Mouse (Mus musculus) intestine, embryonic 16.5 days (tissue): ENCODE measurements around the gene Slc10a3. TPM values are rescaled to one million over a fixed set of nuclear protein-coding genes. Genes with fewer than 3 reads are reported as not detected.
"Not testable (repeated sequence)": the region's sequence is repeated elsewhere in the genome, so short reads cannot be mapped to it uniquely, and the experiment has no call there.

Experiments used
- ATAC-seq: fragments of 200-750 bp; cut with Nextera tagmentation; 2 replicates; pipeline ENCODE4 v1.8.0; 2017; ENCODE audit warnings: moderate TSS enrichment, moderate library complexity
- H3K27ac ChIP-seq: fragments of 300-500 bp; sonication (generic); 2 replicates; pipeline ENCODE4 v1.5.1; 2014; ENCODE audit warnings: mild to moderate bottlenecking, low read length
- H3K27me3 ChIP-seq: fragments of 300-500 bp; sonication (generic); replicated peaks from 2 replicates; pipeline ENCODE4 v1.6.1; 2014; ENCODE audit warnings: low read length, control low read depth, mixed read lengths; ENCODE audit not compliant: control insufficient read depth, insufficient read depth
- H3K36me3 ChIP-seq: fragments of 300-500 bp; sonication (generic); 2 replicates; pipeline ENCODE4 v1.6.1; 2014; ENCODE audit warnings: low read length, control low read depth; ENCODE audit not compliant: control insufficient read depth, insufficient read depth
- H3K4me1 ChIP-seq: fragments of 300-500 bp; sonication (generic); 2 replicates; pipeline ENCODE4 v1.6.1; 2014; ENCODE audit warnings: low read length, control low read depth, mixed read lengths; ENCODE audit not compliant: control insufficient read depth, insufficient read depth
- H3K4me2 ChIP-seq: fragments of 300-500 bp; sonication (generic); 2 replicates; pipeline ENCODE4 v1.6.1; 2014; ENCODE audit warnings: low read depth, low read length, control low read depth
- H3K4me3 ChIP-seq: fragments of 300-500 bp; sonication (generic); 2 replicates; pipeline ENCODE4 v1.5.1; 2014; ENCODE audit warnings: mild to moderate bottlenecking, low read length
- H3K9ac ChIP-seq: fragments of 300-500 bp; sonication (generic); 2 replicates; pipeline ENCODE4 v1.6.1; 2014; ENCODE audit warnings: low read depth, low read length
- H3K9me3 ChIP-seq: fragments of 300-500 bp; sonication (generic); 2 replicates; pipeline ENCODE4 v1.6.1; 2016; ENCODE audit warnings: low read length, control low read depth; ENCODE audit not compliant: control insufficient read depth
- WGBS: fragments of 180-500 bp; shearing (Covaris S2); extraction: QIAGEN DNeasy Blood & Tissue Kit; methylation state at CpG from one replicate; pipeline ENCODE4 v1.1.7; 2014; 5-methylcytosine and 5-hydroxymethylcytosine counted together
- polyA plus RNA-seq: library from polyadenylated mRNA; unstranded; fragments of >200 nt; fragmentation: Nextera tagmentation; extraction: Ambion mirVana; gene quantifications from 2 replicates; pipeline ENCODE4 v1.2.1, GENCODE M21; 2015

Gene Slc10a3
- polyA plus RNA-seq, 1 experiment from 2014 or later = 17.6 TPM

DNA sequence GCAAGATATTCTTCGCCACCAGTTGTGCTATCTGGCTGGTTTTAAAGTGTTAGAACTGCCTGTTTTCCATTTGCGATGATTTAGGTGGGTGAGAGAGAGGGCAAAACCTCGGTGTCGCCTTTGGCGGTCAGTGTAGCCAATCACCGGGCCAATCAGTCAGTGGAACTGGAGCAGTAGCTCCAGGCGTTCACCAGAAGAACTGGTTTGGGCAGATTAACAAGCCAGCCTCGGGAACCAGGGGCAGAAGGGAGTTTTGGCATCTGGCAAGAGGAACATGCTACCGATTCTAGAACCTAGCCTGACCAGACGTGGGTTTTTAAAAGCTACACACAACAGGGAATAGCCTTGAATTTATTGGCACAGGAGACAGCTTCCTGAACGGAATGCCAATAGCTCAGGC lies 14.0 kb downstream of the Slc10a3 start:
- Histone ChIP-seq H3K9ac (no peak overlapping the region), H3K9me3 (no peaks in the 10 kb centered on the region), H3K4me3 (no peak overlapping the region), H3K36me3 (no peaks in the 10 kb centered on the region), H3K4me2 (no peak overlapping the region), H3K27ac (no peak overlapping the region), H3K27me3 (no peaks in the 10 kb centered on the region), H3K4me1 (no peaks in the 10 kb centered on the region)
- no peak for ATAC-seq
- 32% methylated on average over 11 of the region's 11 CpGs for WGBS

DNA sequence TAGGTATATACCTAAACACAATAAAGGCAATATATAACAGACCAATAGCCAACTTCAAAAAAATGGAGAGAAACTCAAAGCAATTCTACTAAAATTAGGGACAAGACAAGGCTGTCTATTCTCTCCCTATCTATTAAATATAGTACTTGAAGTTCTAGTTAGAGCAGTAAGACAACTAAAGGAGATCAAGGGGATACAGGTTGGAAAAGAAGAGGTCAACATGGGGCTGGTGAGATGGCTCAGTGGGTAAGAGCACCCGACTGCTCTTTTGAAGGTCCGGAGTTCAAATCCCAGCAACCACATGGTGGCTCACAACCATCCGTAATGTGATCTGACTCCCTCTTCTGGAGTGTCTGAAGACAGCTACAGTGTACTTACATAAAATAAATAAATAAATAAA lies 16.1 kb downstream of the Slc10a3 start:
- H3K4me1 ChIP-seq, H3K36me3 ChIP-seq, H3K4me2 ChIP-seq, ATAC-seq, H3K4me3 ChIP-seq, H3K9ac ChIP-seq, H3K9me3 ChIP-seq, H3K27me3 ChIP-seq, H3K27ac ChIP-seq: not testable (repeated sequence)
- WGBS = 78% methylated on average over 3 of the region's 3 CpGs

DNA sequence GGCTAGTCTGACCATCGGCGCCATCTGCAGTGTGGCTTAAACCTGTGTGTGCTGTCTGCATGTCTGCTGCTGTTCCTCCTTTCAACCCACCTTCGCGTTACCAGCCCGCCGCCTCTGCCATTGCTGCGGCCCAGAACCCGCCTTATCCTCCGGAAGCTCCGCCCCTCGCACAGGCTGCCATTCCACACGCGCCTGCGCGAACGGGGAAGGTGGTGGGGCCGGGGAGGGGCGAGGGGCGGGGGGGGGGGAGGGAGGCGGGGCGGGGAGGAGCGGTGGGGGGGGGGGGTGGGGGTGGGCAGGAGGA lies 19.7 kb downstream of the Slc10a3 start, which contains the start of gene Lage3:
TSS of gene Lage3 (minus strand) at position 152 of the 304 bp plus-strand sequence.
- peak within 1 kb of the TSS; percentile 60 for H3K9ac ChIP-seq
- H3K4me1 ChIP-seq = no peaks in the 10 kb centered on the region
- H3K4me2 ChIP-seq = peak within 1 kb of the TSS; percentile 53
- no peaks in the 10 kb centered on the region for H3K9me3 ChIP-seq
- no peaks in the 10 kb centered on the region for H3K27me3 ChIP-seq
- ATAC-seq = peak; percentile 87
- 10% methylated on average over 14 of the region's 22 CpGs for WGBS
- no peak within 1 kb of the TSS; the same call in 1 of the 2 replicates for H3K27ac ChIP-seq
- H3K4me3 ChIP-seq = peak within 1 kb of the TSS; percentile 54
- H3K36me3 ChIP-seq = no peaks in the 10 kb centered on the region

DNA sequence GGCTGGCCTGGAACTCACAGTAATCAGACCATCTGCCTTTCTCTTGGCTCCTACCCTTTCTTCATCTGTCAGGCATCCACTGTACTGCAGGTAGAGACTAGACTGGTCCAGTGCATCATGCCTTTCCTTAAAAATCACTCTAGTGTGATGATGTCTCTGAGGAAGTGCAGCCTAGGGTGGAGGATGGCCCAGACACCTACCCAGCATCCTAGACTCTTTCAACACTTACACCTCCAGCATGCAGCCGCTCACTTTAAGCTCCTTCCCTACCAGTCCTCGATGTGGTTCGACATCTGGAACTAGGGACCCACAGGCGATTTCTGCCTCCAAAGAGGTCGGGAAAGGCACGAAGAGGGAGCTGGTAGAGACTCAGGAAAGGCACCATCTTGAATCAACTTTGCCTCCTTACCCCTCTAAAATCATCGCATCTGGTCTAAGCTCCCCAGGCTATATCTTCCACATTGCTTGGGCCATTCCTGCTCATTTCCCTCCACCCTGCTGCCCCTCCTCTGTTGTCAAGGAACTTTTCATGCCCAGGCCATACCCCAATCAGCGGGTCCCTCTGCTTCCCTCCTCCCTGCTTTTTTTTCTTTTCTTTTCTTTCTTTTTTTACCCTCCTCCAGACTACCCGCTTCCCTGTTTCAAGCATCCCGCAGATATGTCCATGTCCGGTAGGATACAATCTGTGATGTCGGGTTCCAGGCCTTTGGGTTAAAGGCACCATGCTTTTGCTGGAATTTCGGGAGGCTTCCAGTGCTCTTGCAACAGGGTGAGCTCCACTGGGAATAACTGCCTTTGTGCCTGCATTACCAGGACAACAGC lies 20.3 kb downstream of the Slc10a3 start:
- WGBS = 21% methylated on average over 13 of the region's 13 CpGs
- H3K27me3 ChIP-seq = no peaks in the 10 kb centered on the region
- peak overlapping the region; percentile 54 for H3K4me3 ChIP-seq
- H3K36me3 ChIP-seq = no peaks in the 10 kb centered on the region
- peak overlapping the region; percentile 60 for H3K9ac ChIP-seq
- no peaks in the 10 kb centered on the region for H3K9me3 ChIP-seq
- H3K4me2 ChIP-seq = peak overlapping the region; percentile 53
- ATAC-seq = peak; percentile 63
- no peaks in the 10 kb centered on the region for H3K4me1 ChIP-seq
- no peak overlapping the region; the same call in 1 of the 2 replicates for H3K27ac ChIP-seq

DNA sequence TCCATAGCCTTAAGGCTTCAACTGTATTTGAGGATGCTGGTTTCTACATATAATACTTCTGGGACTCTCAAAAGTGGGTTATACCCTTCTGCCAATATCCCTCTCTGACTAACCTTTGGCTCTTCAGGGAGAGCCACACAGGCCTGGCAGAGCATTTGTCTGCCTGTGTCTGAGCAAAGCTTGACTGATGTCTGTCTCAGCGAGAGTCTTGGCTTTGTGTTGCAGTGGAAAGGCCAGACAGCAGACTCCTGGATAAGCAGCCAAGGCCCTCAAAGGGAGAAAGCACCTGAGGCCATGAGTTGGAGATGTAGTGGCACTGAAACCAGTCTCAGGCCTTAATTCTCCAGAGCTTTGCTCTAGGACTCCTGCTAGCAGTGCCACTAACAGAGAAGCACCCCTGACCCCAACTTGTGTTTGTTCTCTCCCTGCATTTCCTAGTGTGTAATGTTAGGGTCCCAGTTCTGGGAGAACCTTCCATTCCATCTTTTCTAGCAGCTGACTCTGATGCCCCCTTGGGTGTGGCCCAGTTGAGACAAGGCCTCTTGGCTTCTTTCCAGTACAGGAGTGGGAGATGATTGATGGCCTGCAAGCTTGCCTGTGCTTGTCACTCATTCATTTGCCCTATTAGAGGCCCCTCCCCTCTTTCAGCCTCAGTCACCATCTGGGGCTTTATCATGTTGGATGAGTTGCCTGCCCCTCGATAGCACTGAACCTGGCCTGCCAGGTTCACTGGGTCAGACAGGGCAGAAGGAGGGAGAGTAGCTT lies 42.8 kb downstream of the Slc10a3 start:
- Histone ChIP-seq H3K9ac (no peak overlapping the region), H3K9me3 (no peaks in the 10 kb centered on the region), H3K27ac (no peak overlapping the region), H3K36me3 (no peaks in the 10 kb centered on the region), H3K27me3 (no peaks in the 10 kb centered on the region), H3K4me3 (no peak overlapping the region), H3K4me1 (peaks cover 12% of the 10 kb centered on the region), H3K4me2 (peak overlapping the region; percentile 61; the same call in 1 of the 2 replicates)
- WGBS = 45% methylated on average over 2 of the region's 2 CpGs
- ATAC-seq = no peak

DNA sequence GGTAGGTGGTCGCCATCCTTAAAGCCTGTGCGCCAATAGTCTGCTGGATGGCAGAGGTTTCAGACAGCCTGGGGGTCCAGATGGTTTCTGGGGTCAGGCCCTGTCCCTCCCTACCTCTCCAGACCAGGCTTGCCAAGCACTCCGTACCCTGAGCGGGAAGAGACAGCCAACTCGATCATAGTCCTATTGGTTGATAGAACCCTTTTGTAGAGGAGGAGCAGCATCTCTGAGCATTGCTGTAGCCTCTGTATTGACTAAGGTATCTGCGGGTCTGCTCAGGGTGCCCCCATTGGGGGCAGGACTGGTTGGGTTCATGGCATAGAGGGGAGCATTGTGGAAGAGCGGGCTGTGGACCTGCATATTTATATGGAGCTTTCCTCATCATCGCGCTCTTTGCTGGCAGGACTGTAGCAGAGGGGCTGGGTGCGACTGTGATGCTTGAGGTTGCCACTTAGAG lies 43.9 kb downstream of the Slc10a3 start:
- 23% methylated on average over 10 of the region's 10 CpGs for WGBS
- H3K27ac ChIP-seq = no peak overlapping the region
- H3K27me3 ChIP-seq = no peaks in the 10 kb centered on the region
- H3K9me3 ChIP-seq = no peaks in the 10 kb centered on the region
- no peaks in the 10 kb centered on the region for H3K36me3 ChIP-seq
- H3K4me3 ChIP-seq = peak overlapping the region; percentile 51
- H3K4me1 ChIP-seq = peaks cover 12% of the 10 kb centered on the region
- H3K9ac ChIP-seq = peak overlapping the region; percentile 71
- H3K4me2 ChIP-seq = peak overlapping the region; percentile 61
- no peak; the same call in 1 of the 2 replicates for ATAC-seq

DNA sequence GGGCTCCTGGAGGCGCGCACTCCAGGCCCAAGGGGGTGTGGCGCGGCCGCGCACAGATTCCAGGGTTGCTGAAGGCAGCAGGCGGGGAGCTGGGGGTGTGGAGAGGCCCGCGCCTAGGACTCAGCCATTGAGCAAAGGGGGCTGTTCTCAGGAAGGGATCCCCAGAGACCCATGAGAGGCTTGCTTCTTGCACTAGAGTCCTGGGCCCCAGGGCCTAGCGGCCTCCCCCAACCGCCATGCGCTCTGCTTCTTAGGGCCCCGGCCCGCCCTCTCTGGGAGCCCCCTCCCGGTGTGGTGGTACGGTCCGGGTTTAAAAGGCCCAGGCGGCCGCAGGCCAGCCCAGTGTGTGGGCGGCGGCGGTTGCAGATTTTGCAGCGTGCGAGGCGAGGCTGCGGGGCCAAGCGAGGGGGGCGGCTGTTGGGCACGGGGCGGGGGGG lies 44.4 kb downstream of the Slc10a3 start, which contains the start of gene Plxna3:
TSS of gene Plxna3 (plus strand) at position 342 of the 437 bp plus-strand sequence.
- Histone ChIP-seq H3K36me3 (no peaks in the 10 kb centered on the region), H3K4me2 (peak within 1 kb of the TSS; percentile 61), H3K27me3 (no peaks in the 10 kb centered on the region), H3K9me3 (no peaks in the 10 kb centered on the region), H3K4me3 (peak within 1 kb of the TSS; percentile 51), H3K27ac (peak within 1 kb of the TSS; percentile 68), H3K4me1 (peaks cover 12% of the 10 kb centered on the region), H3K9ac (peak within 1 kb of the TSS; percentile 71)
- peak; percentile 98 for ATAC-seq
- 24% methylated on average over 29 of the region's 30 CpGs for WGBS

Other genes with a start within 250 kb of the Slc10a3 start
- gene Opn1mw, start 245.9 kb downstream of the Slc10a3 start, polyA plus RNA-seq = not detected in 2 replicates
- 10.0 and 10.1 TPM in 2 replicates for gene Mecp2, start 238.0 kb downstream of the Slc10a3 start, polyA plus RNA-seq
- gene Tex28, start 205.5 kb downstream of the Slc10a3 start, polyA plus RNA-seq = not detected in 2 replicates
- 0.05 TPM in 1 of 2 replicates, not detected in the other for gene Tktl1, start 196.1 kb downstream of the Slc10a3 start, polyA plus RNA-seq
- 240 and 269 TPM in 2 replicates for gene Flna, start 123.5 kb downstream of the Slc10a3 start, polyA plus RNA-seq
- gene Emd, start 118.7 kb downstream of the Slc10a3 start, polyA plus RNA-seq = 18.3 and 22.5 TPM in 2 replicates
- 822 and 863 TPM in 2 replicates for gene Rpl10, start 102.5 kb downstream of the Slc10a3 start, polyA plus RNA-seq
- 85.3 and 91.1 TPM in 2 replicates for gene Taz, start 91.4 kb downstream of the Slc10a3 start, polyA plus RNA-seq
- 12.4 and 14.5 TPM in 2 replicates for gene Dnase1l1, start 91.0 kb downstream of the Slc10a3 start, polyA plus RNA-seq
- 142 and 144 TPM in 2 replicates for gene Atp6ap1, start 76.3 kb downstream of the Slc10a3 start, polyA plus RNA-seq
- 152 and 172 TPM in 2 replicates for gene Gdi1, start 68.4 kb downstream of the Slc10a3 start, polyA plus RNA-seq
- gene Fam50a, start 60.3 kb downstream of the Slc10a3 start, polyA plus RNA-seq = 67.5 and 69.8 TPM in 2 replicates
- 5.8 and 6.2 TPM in 2 replicates for gene Plxna3, start 44.3 kb downstream of the Slc10a3 start, polyA plus RNA-seq
- gene Lage3, start 19.7 kb downstream of the Slc10a3 start, polyA plus RNA-seq = 81.3 and 84.4 TPM in 2 replicates
- 65.4 and 67.7 TPM in 2 replicates for gene Ubl4a, start 131 bp downstream of the Slc10a3 start, polyA plus RNA-seq
- 30.6 and 34.6 TPM in 2 replicates for gene Fam3a, start 19.9 kb upstream of the Slc10a3 start, polyA plus RNA-seq
- gene Ikbkg, start 19.9 kb upstream of the Slc10a3 start, polyA plus RNA-seq = 20.8 and 21.6 TPM in 2 replicates
- 41.3 and 46.1 TPM in 2 replicates for gene G6pdx, start 55.8 kb upstream of the Slc10a3 start, polyA plus RNA-seq
- gene Gm6880, start 108.0 kb upstream of the Slc10a3 start, polyA plus RNA-seq = not detected in 2 replicates
- gene Olfr1326-ps1, start 201.5 kb upstream of the Slc10a3 start, polyA plus RNA-seq = not detected in 2 replicates
- gene Olfr1325, start 219.3 kb upstream of the Slc10a3 start, polyA plus RNA-seq = not detected in 2 replicates